Mouse (Mus musculus) ovary, postnatal 10 days (tissue): ENCODE data around the gene Rassf3.

Source experiments
- DNase-seq: peaks from one replicate; pipeline ENCODE4 v3.0.0; 2022; ENCODE audit warnings: low spot score

Rassf3 gene

GRCm38 (mm10) chr10:121476190-121476967, at the start of gene Rassf3:
Rassf3 (minus strand) TSS chr10:121476347.
- peak; percentile 79 for DNase-seq

- DNase-seq = no peak
Observed at GRCm38 (mm10) chr10:121520923-121521585, 44.9 kb upstream of the Rassf3 start.

GRCm38 (mm10) chr10:121519710-121520109, 43.6 kb upstream of the Rassf3 start:
- DNase-seq = no peak

GRCm38 (mm10) chr10:121516008-121516600, 40.0 kb upstream of the Rassf3 start:
- peak; percentile 84 for DNase-seq

GRCm38 (mm10) chr10:121509751-121510643, 33.9 kb upstream of the Rassf3 start:
- no peak for DNase-seq

GRCm38 (mm10) chr10:121507755-121508544, 31.8 kb upstream of the Rassf3 start:
- no peak for DNase-seq

GRCm38 (mm10) chr10:121506731-121507583, 30.8 kb upstream of the Rassf3 start:
- no peak for DNase-seq

- no peak for DNase-seq
Observed at GRCm38 (mm10) chr10:121505929-121506328, 29.8 kb upstream of the Rassf3 start.

- DNase-seq = peak; percentile 38
Observed at GRCm38 (mm10) chr10:121504973-121505911, 29.1 kb upstream of the Rassf3 start.

- no peak for DNase-seq
Observed at GRCm38 (mm10) chr10:121501160-121501559, 25.0 kb upstream of the Rassf3 start.

GRCm38 (mm10) chr10:121500034-121500433, 23.9 kb upstream of the Rassf3 start:
- no peak for DNase-seq

GRCm38 (mm10) chr10:121499063-121499462, 22.9 kb upstream of the Rassf3 start:
- no peak for DNase-seq

GRCm38 (mm10) chr10:121498481-121498904, 22.3 kb upstream of the Rassf3 start:
- no peak for DNase-seq

GRCm38 (mm10) chr10:121497968-121498367, 21.8 kb upstream of the Rassf3 start:
- no peak for DNase-seq

- no peak for DNase-seq
Observed at GRCm38 (mm10) chr10:121496616-121497015, 20.5 kb upstream of the Rassf3 start.

GRCm38 (mm10) chr10:121494163-121494425, 17.9 kb upstream of the Rassf3 start:
- DNase-seq = no peak

GRCm38 (mm10) chr10:121493374-121494162, 17.4 kb upstream of the Rassf3 start:
- DNase-seq = no peak

GRCm38 (mm10) chr10:121492608-121493315, 16.6 kb upstream of the Rassf3 start:
- no peak for DNase-seq
